Mouse (Mus musculus) CD4-positive, CD25-positive, alpha-beta regulatory T cell, adult 4 months (primary cell): ENCODE data around the gene Abat. TPM values are rescaled to one million over a fixed set of nuclear protein-coding genes. Genes with fewer than 3 reads are reported as not detected.

Experiments used
- ATAC-seq: one replicate; pipeline ENCODE4 v1.8.0; 2017
- polyA plus RNA-seq, 2 experiments: library from polyadenylated mRNA; unstranded; fragments of 100-300 nt; shearing (Covaris generic); gene quantifications; one replicate each; pipeline ENCODE4 v1.2.1; 2017

Abat gene
- polyA plus RNA-seq, 2 experiments from 2014 or later = 0.74 to 1.8 TPM

DNA sequence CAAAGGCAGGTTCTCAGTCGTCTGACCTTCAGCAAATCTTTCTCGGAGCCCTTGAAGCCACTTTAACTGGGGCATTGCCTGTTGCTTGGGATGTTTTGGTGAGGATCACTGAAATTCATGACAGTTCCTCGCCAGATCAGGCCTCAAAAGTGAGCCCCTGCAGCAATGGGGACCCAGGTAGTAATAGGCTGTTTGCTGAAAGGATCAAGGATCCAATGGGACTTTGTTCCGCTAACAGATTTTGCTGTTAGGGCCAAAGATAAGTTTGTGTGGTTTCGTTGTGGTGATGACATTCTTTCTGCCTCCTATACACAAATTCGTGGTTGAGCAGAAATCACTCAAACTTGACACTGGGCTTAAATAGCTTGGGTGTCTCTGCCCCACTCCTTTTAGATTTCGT lies 124.9 kb downstream of the Abat start:
- no peak for ATAC-seq

DNA sequence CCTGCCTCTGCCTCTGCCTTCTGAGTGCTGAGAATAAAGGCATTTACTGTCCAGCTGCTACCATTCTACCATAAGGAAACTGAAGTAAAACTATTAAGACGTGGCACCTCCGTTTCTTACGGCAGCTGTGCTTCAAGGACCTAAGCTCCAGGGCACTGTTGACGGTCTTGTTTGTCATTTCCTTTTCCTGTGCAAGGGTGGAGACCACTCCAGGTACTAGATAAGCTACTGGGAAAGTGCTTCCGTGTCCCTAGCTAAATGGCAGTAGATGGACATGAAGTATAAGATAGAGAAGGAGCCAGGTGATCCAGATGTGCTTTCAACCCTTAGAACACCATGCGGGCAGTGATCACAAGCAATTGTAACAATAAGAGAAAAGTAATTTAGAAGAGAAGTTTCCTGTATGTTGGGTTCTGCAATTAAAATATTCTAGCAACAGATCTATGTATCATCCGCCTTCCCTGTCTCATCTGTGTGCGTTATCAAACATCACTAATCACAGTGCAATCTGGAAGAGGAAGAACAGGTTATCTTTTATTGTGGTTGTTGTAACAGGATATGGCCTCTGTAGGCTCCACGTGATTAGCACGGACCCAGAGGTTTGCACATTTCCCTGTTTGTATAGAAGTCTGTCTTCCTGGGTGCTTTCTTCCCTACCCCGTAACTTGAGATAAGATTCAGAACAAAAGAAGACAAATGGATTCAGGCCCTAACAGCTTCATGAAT lies 126.4 kb downstream of the Abat start:
- peak; percentile 48 for ATAC-seq

- peak; percentile 77 for ATAC-seq
These were observed 130.6 kb downstream of the Abat start for GRCm38 (mm10) chr16:8643855-8644254.

DNA sequence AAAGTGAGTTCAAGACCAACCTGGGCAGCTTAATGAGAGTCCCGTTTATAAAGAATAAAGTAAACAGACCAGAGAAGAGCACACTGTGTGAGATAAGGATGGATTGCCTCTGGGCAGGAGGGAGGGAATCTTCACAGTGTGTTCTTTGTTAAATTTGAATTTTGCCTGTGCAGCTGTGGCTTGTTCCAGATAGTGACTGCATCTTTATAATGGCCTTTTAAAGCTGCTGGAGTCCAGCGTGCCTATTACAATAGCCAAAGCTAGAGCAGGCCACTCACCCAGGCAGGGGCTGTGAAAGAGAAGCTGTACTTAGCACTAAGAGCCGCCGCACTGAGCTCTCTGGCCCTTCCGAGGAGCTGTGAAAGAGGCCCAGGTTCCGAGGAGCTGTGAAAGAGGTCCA lies 132.3 kb downstream of the Abat start:
- ATAC-seq = no peak

DNA sequence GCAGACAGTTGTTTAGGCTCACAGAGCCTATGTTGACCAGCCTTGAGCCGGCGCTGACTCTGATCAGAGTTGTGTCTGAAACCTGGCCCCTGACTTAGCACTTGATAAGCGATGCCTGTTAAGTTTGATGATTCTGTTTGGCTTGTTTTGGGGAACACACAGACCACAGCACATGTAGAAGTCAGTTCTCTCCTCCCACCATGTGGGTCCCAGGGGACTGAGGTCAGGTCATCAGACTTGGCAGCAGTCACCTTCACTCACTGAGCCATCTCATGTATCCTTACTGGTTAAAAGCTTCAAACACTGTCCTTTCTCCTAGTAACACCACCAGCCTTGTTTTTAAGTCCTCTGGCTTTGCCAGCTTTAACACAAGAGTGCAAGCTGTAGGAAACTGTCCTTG lies 136.8 kb downstream of the Abat start:
- no peak for ATAC-seq

DNA sequence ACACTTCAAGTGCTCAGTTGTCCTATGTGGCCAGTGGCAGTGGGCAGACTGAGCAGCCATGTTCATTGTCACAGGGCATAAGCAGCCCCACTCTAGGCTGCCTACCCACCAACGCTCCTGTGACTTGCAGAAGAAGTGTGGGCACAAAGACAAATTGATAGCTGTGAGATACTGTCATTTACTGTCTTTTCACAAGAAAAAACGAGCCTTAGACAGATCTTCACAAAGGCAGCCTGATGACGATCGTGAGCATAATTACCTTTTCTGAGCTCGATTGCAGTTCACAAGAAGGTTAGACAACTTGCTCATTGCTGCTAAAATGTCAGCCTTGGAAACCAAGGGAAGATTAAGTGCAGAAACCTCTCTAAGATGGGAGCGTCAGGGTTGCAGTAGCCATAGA lies 141.9 kb downstream of the Abat start:
- no peak for ATAC-seq

- ATAC-seq = no peak
These were observed 142.4 kb downstream of the Abat start for GRCm38 (mm10) chr16:8655599-8655998.

GRCm38 (mm10) chr16:8656256-8656655 lies 143.0 kb downstream of the Abat start:
- no peak for ATAC-seq

DNA sequence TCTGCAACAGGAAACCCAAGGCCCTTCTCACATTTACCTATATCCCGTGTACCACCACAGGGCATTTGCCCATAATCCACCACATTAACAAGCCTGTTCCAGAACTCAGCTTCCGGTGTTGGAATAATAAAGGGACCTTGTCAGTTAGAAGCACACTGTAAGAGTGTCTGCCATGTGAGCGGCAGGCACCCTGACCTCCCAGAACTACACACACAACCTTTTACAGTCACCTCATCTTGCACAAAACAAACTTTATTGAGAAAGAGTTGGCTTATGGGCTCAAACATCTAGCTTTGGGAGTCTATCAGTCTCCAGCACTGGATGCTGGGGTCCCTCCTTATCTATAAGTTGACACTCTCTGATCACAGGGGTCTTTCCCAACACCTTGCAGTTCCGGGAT lies 145.1 kb downstream of the Abat start:
- no peak for ATAC-seq

DNA sequence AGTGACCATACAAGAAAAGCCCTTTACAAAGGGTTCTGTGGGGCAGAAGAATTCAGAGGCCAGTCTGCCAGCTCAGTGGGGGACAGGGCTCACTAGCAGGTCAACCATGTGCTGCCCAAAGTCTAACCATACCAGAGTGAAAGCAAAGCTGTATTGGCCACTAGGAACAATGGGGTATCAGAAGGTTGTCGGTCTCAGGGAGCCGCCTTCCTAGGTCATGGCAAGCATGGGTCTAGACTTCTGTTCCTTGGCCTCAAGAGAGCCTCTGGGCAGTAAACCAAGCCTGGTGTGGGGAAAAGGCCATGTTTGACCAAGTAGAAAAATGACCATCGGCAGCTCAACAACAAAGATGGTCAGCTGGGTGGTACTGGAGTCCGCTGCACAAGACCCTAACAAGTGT lies 145.5 kb downstream of the Abat start:
- no peak for ATAC-seq

DNA sequence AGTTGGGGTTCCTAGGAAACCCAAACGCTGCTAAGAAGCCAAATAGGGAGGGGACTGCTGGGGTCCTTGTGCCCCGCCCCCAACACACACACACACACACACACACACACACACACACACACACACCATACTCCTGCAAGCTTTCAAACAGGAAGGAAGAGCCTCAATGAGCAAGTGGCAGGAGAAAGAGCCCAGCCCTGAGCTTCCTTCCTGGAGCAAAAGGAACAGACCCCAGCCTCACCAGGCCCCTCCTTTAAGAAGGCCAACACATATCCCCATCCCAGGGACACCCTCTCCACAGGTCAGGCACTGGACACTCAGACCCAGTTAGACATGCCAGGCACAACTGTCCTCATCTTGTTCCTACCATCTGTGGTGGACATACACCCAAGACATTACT lies 149.8 kb downstream of the Abat start:
- ATAC-seq = no peak

DNA sequence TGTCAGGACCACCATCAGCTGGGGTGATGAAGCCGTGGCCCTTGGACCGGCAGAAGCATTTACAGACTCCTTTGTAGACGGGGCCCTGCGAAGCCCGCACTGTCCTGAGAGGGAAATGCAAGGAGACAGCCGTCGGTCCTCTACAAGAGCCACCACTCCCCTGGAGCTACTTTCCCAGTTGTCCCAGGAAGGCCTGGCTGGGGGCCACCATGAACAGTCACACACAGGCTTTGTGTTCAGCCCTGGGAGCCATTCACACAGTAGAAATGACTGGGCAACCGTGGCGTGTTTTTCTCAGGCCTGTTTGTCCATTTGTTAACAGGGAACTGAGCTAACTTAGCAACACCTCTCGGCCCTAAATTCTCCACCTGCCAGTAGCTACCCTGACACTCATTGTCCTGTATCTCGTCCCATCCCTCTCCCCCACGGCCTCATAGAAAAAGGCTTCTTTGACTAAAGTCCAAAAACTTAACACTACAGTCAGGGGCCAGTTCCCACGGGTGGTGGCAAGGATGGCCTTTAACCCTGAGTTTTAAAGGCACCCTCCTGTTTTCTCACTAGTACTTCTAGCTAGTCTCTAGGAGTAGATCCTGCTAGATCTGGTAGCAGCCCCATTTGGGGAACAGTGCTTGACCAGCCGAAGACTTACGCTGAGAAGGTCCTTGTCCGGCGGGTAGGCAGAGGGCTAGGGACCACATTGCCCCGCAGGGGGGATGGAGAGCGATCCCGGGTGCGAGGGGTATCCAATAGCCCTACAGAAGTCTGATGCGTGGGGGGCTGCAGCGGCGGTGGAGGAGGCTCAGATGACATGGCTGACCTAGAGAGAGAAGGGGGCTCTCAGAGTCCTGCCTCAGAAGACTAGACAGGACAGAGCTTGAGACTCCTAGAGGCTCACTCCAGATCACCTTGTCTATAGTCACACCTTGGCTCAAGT lies 150.6 kb downstream of the Abat start:
- ATAC-seq = no peak

- ATAC-seq = no peak
These were observed 152.1 kb downstream of the Abat start for GRCm38 (mm10) chr16:8665367-8665766.

DNA sequence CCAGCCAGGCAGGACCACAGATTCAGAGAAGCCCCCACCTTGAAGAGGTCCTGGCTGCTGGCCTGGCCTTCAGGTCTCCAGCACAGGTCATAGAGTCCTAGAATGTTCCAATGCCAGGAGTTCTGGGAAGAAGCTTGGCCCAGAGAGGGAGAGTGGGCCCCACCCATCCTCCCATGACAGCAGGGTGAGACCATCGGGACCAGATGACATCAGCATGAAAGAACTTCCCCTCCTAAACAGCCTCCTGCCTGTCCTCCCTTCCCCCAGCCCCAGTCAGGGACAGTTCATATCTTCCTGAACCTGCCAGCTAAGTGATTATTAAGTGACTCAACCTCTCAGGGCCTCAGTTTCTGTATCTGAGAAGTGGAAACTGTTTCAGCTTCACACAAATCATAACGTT lies 153.2 kb downstream of the Abat start:
- no peak for ATAC-seq

- no peak for ATAC-seq
These were observed 154.0 kb downstream of the Abat start for GRCm38 (mm10) chr16:8667261-8667660.

DNA sequence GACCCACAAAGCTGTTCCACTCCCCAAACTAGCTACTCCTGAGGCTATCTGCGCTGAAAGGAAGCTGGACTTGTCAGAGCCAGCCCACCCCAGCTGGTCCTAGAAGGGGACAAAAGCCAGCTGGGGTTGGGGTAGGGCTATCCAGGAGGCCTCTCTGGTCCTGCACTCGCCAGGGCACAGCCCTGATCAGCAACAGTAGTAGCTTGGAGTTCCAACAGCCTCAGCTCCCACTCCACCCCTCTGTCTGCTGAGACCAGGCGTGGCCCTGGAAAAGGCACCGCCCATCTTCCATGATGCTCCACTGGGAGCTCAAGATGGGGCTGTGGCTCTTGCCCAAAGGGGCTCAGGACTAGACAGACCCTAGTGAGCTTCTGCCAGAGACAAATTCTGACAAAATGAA lies 154.6 kb downstream of the Abat start:
- no peak for ATAC-seq

GRCm38 (mm10) chr16:8668386-8668785 lies 155.2 kb downstream of the Abat start:
- no peak for ATAC-seq

GRCm38 (mm10) chr16:8669432-8669831 lies 156.2 kb downstream of the Abat start:
- no peak for ATAC-seq

GRCm38 (mm10) chr16:8670041-8671035 lies 157.1 kb downstream of the Abat start:
- no peak for ATAC-seq
